Mouse (Mus musculus): ENCODE data around the gene Hsd3b6. TPM values are rescaled to one million over a fixed set of nuclear protein-coding genes. Genes with fewer than 3 reads are reported as not detected.
"Not testable (repeated sequence)": the region's sequence is repeated elsewhere in the genome, so short reads cannot be mapped to it uniquely, and the experiment has no call there.

The Hsd3b6 gene
- polyA plus RNA-seq, 1 experiment from 2014 or later: 1.2 TPM

DNA sequence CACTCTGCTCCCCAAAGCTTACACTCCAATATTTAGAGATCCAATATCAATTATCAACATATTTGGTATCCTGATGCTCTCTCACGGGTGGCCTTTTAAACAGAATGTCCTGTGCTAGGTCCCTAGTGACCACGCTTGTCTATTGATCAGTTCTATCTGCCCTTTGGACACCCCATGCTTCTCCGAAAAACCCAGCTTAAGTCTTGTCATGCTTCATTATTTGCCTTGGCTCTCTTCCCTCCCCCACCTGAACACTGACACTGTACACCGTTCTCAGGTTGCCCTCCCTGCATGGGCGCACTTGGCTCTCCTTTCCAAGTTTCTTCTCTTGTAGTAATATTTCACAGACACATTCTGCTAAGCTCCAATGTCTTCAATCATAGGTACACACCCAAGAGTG is 36.0 kb upstream of the Hsd3b6 start:
- WGBS: 79% methylated on average over 5 of the region's 5 CpGs
- H3K4me3 ChIP-seq (replicated peaks; ENCODE audit: low read length): no peak overlapping the region
- ATAC-seq (ENCODE audit: low FRiP score): no peak

DNA sequence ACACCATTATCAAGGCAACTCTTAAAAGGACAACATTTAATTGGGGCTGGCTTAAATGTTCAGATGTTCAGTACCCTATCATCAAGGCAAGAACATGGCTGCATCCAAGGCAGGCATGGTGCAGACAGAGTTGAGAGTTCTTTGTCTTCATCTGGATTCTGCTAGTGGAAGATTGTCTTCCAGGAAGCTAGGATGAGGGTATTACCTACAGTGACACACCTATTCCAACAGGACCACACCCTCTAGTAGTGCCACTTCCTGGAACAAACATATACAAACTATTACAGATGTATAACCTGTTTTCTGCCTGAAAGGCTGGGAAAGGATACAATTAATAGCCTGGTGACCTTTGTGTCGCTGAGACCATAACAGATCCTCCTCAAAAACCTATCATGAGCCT is 34.7 kb upstream of the Hsd3b6 start:
- no peak for ATAC-seq (ENCODE audit: low FRiP score)
- Histone ChIP-seq H3K36me3 (replicated peaks; ENCODE audit: control insufficient read depth, insufficient read depth) (no peaks in the 10 kb centered on the region), H3K4me3 (replicated peaks; ENCODE audit: low read length) (no peak overlapping the region), H3K27ac (no peak overlapping the region), H3K27me3 (ENCODE audit: control insufficient read depth, insufficient read depth, low read length) (no peaks in the 10 kb centered on the region), H3K9ac (no peak overlapping the region), H3K9me3 (ENCODE audit: control insufficient read depth, low read length) (no peaks in the 10 kb centered on the region), H3K4me2 (replicated peaks) (no peak overlapping the region), H3K4me1 (replicated peaks; ENCODE audit: control insufficient read depth, insufficient read depth, low read length) (no peaks in the 10 kb centered on the region)
- WGBS: 94% methylated on average over 1 of the region's 1 CpGs
- DNase-seq (ENCODE audit: low spot score): no peak

More for the DNA sequence above, 36.0 kb upstream of the Hsd3b6 start:
- Histone ChIP-seq H3K9me3 (ENCODE audit: control insufficient read depth, low read length) (no peaks in the 10 kb centered on the region), H3K36me3 (replicated peaks; ENCODE audit: control insufficient read depth, insufficient read depth) (no peaks in the 10 kb centered on the region), H3K4me2 (replicated peaks) (no peak overlapping the region), H3K4me1 (replicated peaks; ENCODE audit: control insufficient read depth, insufficient read depth, low read length) (no peaks in the 10 kb centered on the region), H3K27me3 (ENCODE audit: control insufficient read depth, insufficient read depth, low read length) (no peaks in the 10 kb centered on the region), H3K9ac (no peak overlapping the region), H3K27ac (no peak overlapping the region)
- no peak for DNase-seq (ENCODE audit: low spot score)

DNA sequence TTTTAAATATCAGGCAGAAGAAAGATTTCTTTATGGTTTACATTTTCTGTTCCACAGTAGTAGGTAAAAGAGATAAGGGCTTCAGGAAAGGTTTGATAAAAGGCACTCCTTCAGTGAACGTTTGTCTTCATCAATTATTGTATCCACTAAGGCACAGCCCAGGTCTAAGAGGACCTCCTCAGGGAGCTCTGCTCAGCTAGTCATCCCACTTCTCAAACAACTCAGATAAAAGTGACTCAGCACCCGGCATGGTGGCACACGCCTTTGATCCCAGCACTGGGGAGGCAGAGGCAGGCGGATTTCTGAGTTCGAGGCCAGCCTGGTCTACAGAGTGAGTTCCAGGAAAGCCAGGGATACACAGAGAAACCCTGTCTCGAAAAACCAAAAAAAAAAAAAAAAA is 1.6 kb downstream of the Hsd3b6 start:
- not testable (repeated sequence) for H3K4me3 ChIP-seq (replicated peaks; ENCODE audit: low read length); DNase-seq (ENCODE audit: low spot score); ATAC-seq (ENCODE audit: low FRiP score); H3K27ac ChIP-seq; H3K9me3 ChIP-seq (ENCODE audit: control insufficient read depth, low read length); H3K4me2 ChIP-seq (replicated peaks); H3K9ac ChIP-seq; H3K36me3 ChIP-seq (replicated peaks; ENCODE audit: control insufficient read depth, insufficient read depth); H3K27me3 ChIP-seq (ENCODE audit: control insufficient read depth, insufficient read depth, low read length); H3K4me1 ChIP-seq (replicated peaks; ENCODE audit: control insufficient read depth, insufficient read depth, low read length)
- 89% methylated on average over 5 of the region's 6 CpGs for WGBS

GRCm38 (mm10) chr3:98805032-98805431 is 9.2 kb downstream of the Hsd3b6 start:
- not testable (repeated sequence) for H3K4me1 ChIP-seq (replicated peaks; ENCODE audit: control insufficient read depth, insufficient read depth, low read length); H3K4me2 ChIP-seq (replicated peaks); H3K9ac ChIP-seq; H3K4me3 ChIP-seq (replicated peaks; ENCODE audit: low read length); H3K9me3 ChIP-seq (ENCODE audit: control insufficient read depth, low read length); ATAC-seq (ENCODE audit: low FRiP score); H3K36me3 ChIP-seq (replicated peaks; ENCODE audit: control insufficient read depth, insufficient read depth); H3K27me3 ChIP-seq (ENCODE audit: control insufficient read depth, insufficient read depth, low read length); DNase-seq (ENCODE audit: low spot score); H3K27ac ChIP-seq
- 71% methylated on average over 3 of the region's 3 CpGs for WGBS

GRCm38 (mm10) chr3:98786551-98786950 is 27.7 kb downstream of the Hsd3b6 start:
- H3K9me3 ChIP-seq (ENCODE audit: control insufficient read depth, low read length): no peaks in the 10 kb centered on the region
- H3K4me3 ChIP-seq (replicated peaks; ENCODE audit: low read length): no peak overlapping the region
- 69% methylated on average over 2 of the region's 2 CpGs for WGBS
- DNase-seq (ENCODE audit: low spot score) (no peak), ATAC-seq (ENCODE audit: low FRiP score) (no peak)
- no peaks in the 10 kb centered on the region for H3K4me1 ChIP-seq (replicated peaks; ENCODE audit: control insufficient read depth, insufficient read depth, low read length)
- no peaks in the 10 kb centered on the region for H3K27me3 ChIP-seq (ENCODE audit: control insufficient read depth, insufficient read depth, low read length)
- no peak overlapping the region for H3K4me2 ChIP-seq (replicated peaks)
- H3K9ac ChIP-seq: no peak overlapping the region
- H3K36me3 ChIP-seq (replicated peaks; ENCODE audit: control insufficient read depth, insufficient read depth): no peaks in the 10 kb centered on the region
- no peak overlapping the region for H3K27ac ChIP-seq

DNA sequence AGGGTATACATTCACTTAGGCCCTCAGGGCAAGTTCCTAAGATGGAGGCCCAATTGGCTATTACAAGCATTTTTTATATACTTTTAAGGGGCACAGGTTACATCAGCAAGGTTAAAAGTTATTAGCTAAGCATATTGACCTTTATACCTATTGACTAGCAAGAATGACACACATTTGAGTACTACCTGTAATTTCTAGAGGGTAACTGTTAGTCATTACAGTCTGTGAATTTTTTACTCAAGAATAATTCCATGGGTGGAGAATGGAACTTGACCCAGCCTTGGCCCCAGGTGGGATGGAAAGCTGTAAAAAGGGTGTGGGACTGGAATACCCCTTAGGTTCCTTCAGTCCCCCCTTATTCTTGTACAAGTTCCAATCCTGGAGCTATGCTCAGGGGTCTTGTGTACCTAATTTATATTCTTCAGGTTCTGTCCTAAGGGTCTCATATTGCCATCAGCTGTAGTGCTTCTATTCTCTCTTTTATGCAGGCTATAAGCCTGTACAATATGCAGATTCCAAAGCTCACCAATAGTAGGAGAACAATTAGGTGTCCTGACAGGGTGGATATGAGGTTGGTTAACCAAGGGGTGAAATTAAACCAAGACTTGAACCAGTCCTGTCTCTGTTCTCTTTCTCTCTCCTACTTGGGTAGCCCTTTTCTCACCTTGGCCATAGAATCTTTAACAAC is 31.9 kb downstream of the Hsd3b6 start:
- Histone ChIP-seq H3K9me3 (ENCODE audit: control insufficient read depth, low read length) (no peaks in the 10 kb centered on the region), H3K4me3 (replicated peaks; ENCODE audit: low read length) (no peak overlapping the region), H3K36me3 (replicated peaks; ENCODE audit: control insufficient read depth, insufficient read depth) (no peaks in the 10 kb centered on the region), H3K9ac (no peak overlapping the region), H3K27ac (no peak overlapping the region), H3K4me2 (replicated peaks) (no peak overlapping the region), H3K4me1 (replicated peaks; ENCODE audit: control insufficient read depth, insufficient read depth, low read length) (no peaks in the 10 kb centered on the region), H3K27me3 (ENCODE audit: control insufficient read depth, insufficient read depth, low read length) (no peaks in the 10 kb centered on the region)
- ATAC-seq (ENCODE audit: low FRiP score) (no peak), DNase-seq (ENCODE audit: low spot score) (no peak)

GRCm38 (mm10) chr3:98780921-98781320 is 33.3 kb downstream of the Hsd3b6 start:
- Histone ChIP-seq H3K27me3 (ENCODE audit: control insufficient read depth, insufficient read depth, low read length) (no peaks in the 10 kb centered on the region), H3K9me3 (ENCODE audit: control insufficient read depth, low read length) (no peaks in the 10 kb centered on the region), H3K9ac (no peak overlapping the region), H3K4me2 (replicated peaks) (no peak overlapping the region), H3K4me3 (replicated peaks; ENCODE audit: low read length) (no peak overlapping the region), H3K4me1 (replicated peaks; ENCODE audit: control insufficient read depth, insufficient read depth, low read length) (no peaks in the 10 kb centered on the region), H3K36me3 (replicated peaks; ENCODE audit: control insufficient read depth, insufficient read depth) (no peaks in the 10 kb centered on the region), H3K27ac (no peak overlapping the region)
- DNase-seq (ENCODE audit: low spot score): no peak
- no peak for ATAC-seq (ENCODE audit: low FRiP score)

DNA sequence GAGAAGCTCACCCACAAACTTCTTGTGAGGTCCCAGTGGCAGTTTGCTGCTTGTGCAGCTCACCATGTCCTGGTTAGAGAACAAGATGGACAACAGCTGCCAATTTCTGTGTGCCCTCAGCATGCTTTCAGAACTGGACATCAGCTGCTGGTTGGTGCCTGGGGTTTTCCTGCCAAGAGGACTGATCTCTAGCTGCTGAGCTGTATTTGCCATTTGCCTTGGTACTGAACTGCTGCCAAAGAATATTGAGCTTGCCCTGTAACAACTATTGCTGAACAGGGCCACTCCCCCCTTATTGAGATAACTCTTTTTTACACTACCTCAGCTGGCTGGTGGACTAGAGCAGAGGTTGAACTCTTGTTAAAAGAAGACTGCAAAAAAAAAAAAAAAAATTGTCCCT is 50.1 kb downstream of the Hsd3b6 start:
- Histone ChIP-seq H3K36me3 (replicated peaks; ENCODE audit: control insufficient read depth, insufficient read depth) (no peaks in the 10 kb centered on the region), H3K27ac (no peak overlapping the region), H3K4me3 (replicated peaks; ENCODE audit: low read length) (no peak overlapping the region), H3K4me2 (replicated peaks) (no peak overlapping the region), H3K27me3 (ENCODE audit: control insufficient read depth, insufficient read depth, low read length) (no peaks in the 10 kb centered on the region), H3K9me3 (ENCODE audit: control insufficient read depth, low read length) (no peaks in the 10 kb centered on the region), H3K9ac (no peak overlapping the region), H3K4me1 (replicated peaks; ENCODE audit: control insufficient read depth, insufficient read depth, low read length) (no peaks in the 10 kb centered on the region)
- DNase-seq (ENCODE audit: low spot score) (no peak), ATAC-seq (ENCODE audit: low FRiP score) (no peak)

DNA sequence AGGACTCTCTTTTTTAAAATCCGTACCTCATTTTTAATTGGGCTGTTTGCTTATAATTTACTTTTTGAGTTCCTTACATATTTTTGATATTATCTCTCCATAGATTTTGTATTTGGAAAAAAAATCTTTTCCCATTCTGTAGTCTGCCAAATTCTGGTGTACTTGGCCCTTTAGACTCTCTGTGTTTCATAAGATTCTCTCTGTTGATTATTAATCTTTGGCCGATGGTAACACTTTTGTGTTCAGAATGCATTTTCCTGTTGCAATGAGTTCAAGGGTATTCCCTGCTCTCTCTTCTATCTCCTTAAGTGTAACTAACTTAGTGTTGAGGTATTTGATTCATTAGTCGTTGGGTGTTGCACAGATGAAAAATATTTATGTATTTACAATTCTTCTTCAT is 57.4 kb downstream of the Hsd3b6 start:
- no peak overlapping the region for H3K4me2 ChIP-seq (replicated peaks)

More for the DNA sequence above, 57.4 kb downstream of the Hsd3b6 start:
- Histone ChIP-seq H3K4me3 (replicated peaks; ENCODE audit: low read length) (no peak overlapping the region), H3K36me3 (replicated peaks; ENCODE audit: control insufficient read depth, insufficient read depth) (no peaks in the 10 kb centered on the region), H3K9ac (no peak overlapping the region), H3K9me3 (ENCODE audit: control insufficient read depth, low read length) (no peaks in the 10 kb centered on the region), H3K4me1 (replicated peaks; ENCODE audit: control insufficient read depth, insufficient read depth, low read length) (no peaks in the 10 kb centered on the region), H3K27me3 (ENCODE audit: control insufficient read depth, insufficient read depth, low read length) (no peaks in the 10 kb centered on the region), H3K27ac (no peak overlapping the region)
- WGBS: 89% methylated on average over 3 of the region's 3 CpGs
- no peak for ATAC-seq (ENCODE audit: low FRiP score)
- no peak for DNase-seq (ENCODE audit: low spot score)

Data from hindbrain, embryonic 14.5 days (tissue).